Mouse (Mus musculus) liver, embryonic 15.5 days (tissue): ENCODE results near the gene Spry2. TPM values are rescaled to one million over a fixed set of nuclear protein-coding genes. Genes with fewer than 3 reads are reported as not detected.

Experiments
- ATAC-seq: fragments of 200-750 bp; cut with Nextera tagmentation; 2 replicates; pipeline ENCODE4 v1.8.0; 2017; ENCODE audit warnings: moderate number of reproducible peaks, mild to moderate bottlenecking, moderate library complexity; ENCODE audit not compliant: insufficient read depth
- H3K27ac ChIP-seq: fragments of 300-500 bp; sonication (generic); replicated peaks from 2 replicates; pipeline ENCODE4 v1.5.1; 2015; ENCODE audit warnings: mild to moderate bottlenecking, inconsistent platforms
- H3K27me3 ChIP-seq: fragments of 300-500 bp; sonication (generic); 2 replicates; pipeline ENCODE4 v1.6.1; 2015; ENCODE audit warnings: mild to moderate bottlenecking, inconsistent platforms
- H3K36me3 ChIP-seq: fragments of 300-500 bp; sonication (generic); replicated peaks from 2 replicates; pipeline ENCODE4 v1.6.1; 2015; ENCODE audit warnings: moderate library complexity, mild to moderate bottlenecking, inconsistent platforms
- H3K4me1 ChIP-seq: fragments of 300-500 bp; sonication (generic); replicated peaks from 2 replicates; pipeline ENCODE4 v1.6.1; 2015; ENCODE audit warnings: inconsistent platforms
- H3K4me2 ChIP-seq: fragments of 300-500 bp; sonication (generic); 2 replicates; pipeline ENCODE4 v1.6.1; 2015; ENCODE audit warnings: moderate library complexity, mild to moderate bottlenecking, inconsistent platforms
- H3K4me3 ChIP-seq: fragments of 300-500 bp; sonication (generic); replicated peaks from 2 replicates; pipeline ENCODE4 v1.5.1; 2015; ENCODE audit warnings: mild to moderate bottlenecking, inconsistent platforms
- H3K9ac ChIP-seq: fragments of 300-500 bp; sonication (generic); 2 replicates; pipeline ENCODE4 v1.6.1; 2015; ENCODE audit warnings: moderate library complexity, mild to moderate bottlenecking, inconsistent platforms
- H3K9me3 ChIP-seq: fragments of 300-500 bp; sonication (generic); replicated peaks from 2 replicates; pipeline ENCODE4 v1.6.1; 2016; ENCODE audit warnings: inconsistent platforms
- WGBS: fragments of 180-500 bp; shearing (Covaris S2); methylation state at CpG from one replicate; pipeline ENCODE4 v1.1.7; 2015; ENCODE audit warnings: mixed read lengths; ENCODE audit not compliant: insufficient replicate concordance; 5-methylcytosine and 5-hydroxymethylcytosine counted together
- polyA plus RNA-seq: library from polyadenylated mRNA; unstranded; fragments of >200 nt; fragmentation: Nextera tagmentation; extraction: Ambion mirVana; gene quantifications from 2 replicates; pipeline ENCODE4 v1.2.1, GENCODE M21; 2015

Spry2 gene
- polyA plus RNA-seq, 1 experiment from 2014 or later: 3.2 TPM

- H3K4me2 ChIP-seq: no peak overlapping the region
- no peak overlapping the region for H3K9ac ChIP-seq
- no peak overlapping the region for H3K27ac ChIP-seq
- ATAC-seq: 0 out of 2 replicates have a peak, but pooled peaks have one; percentile 18
- no peaks in the 10 kb centered on the region for H3K36me3 ChIP-seq
- no peaks in the 10 kb centered on the region for H3K27me3 ChIP-seq
- no peaks in the 10 kb centered on the region for H3K4me1 ChIP-seq
- no peak overlapping the region for H3K4me3 ChIP-seq
- WGBS: 31% methylated on average over 6 of the region's 6 CpGs
- no peaks in the 10 kb centered on the region for H3K9me3 ChIP-seq
These were observed 35.7 kb downstream of the Spry2 start for GRCm38 (mm10) chr14:105860920-105861319.

- ATAC-seq: no peak
- no peaks in the 10 kb centered on the region for H3K9me3 ChIP-seq
- H3K27me3 ChIP-seq: no peaks in the 10 kb centered on the region
- no peak overlapping the region for H3K4me2 ChIP-seq
- no peak overlapping the region for H3K9ac ChIP-seq
- H3K4me3 ChIP-seq: no peak overlapping the region
- H3K27ac ChIP-seq: no peak overlapping the region
- no peaks in the 10 kb centered on the region for H3K4me1 ChIP-seq
- 73% methylated on average over 4 of the region's 4 CpGs for WGBS
- H3K36me3 ChIP-seq: no peaks in the 10 kb centered on the region
These were observed 36.3 kb downstream of the Spry2 start for GRCm38 (mm10) chr14:105860276-105860675.

- Histone ChIP-seq H3K27ac (no peak overlapping the region), H3K4me1 (no peaks in the 10 kb centered on the region), H3K4me3 (no peak overlapping the region), H3K9me3 (no peaks in the 10 kb centered on the region), H3K27me3 (no peaks in the 10 kb centered on the region), H3K4me2 (no peak overlapping the region), H3K36me3 (no peaks in the 10 kb centered on the region), H3K9ac (no peak overlapping the region)
- ATAC-seq: no peak
- 32% methylated on average over 2 of the region's 2 CpGs for WGBS
These were observed 36.7 kb downstream of the Spry2 start for GRCm38 (mm10) chr14:105859876-105860275.

GRCm38 (mm10) chr14:105859368-105859767 is 37.3 kb downstream of the Spry2 start:
- Histone ChIP-seq H3K4me2 (no peak overlapping the region), H3K36me3 (no peaks in the 10 kb centered on the region), H3K9me3 (no peaks in the 10 kb centered on the region), H3K27ac (no peak overlapping the region), H3K27me3 (no peaks in the 10 kb centered on the region), H3K4me3 (no peak overlapping the region), H3K9ac (no peak overlapping the region), H3K4me1 (no peaks in the 10 kb centered on the region)
- ATAC-seq: no peak
- WGBS: 34% methylated on average over 4 of the region's 4 CpGs

- no peaks in the 10 kb centered on the region for H3K27me3 ChIP-seq
- H3K36me3 ChIP-seq: no peaks in the 10 kb centered on the region
- no peak for ATAC-seq
- no peak overlapping the region for H3K4me3 ChIP-seq
- no peaks in the 10 kb centered on the region for H3K4me1 ChIP-seq
- no peak overlapping the region for H3K4me2 ChIP-seq
- 22% methylated on average over 5 of the region's 5 CpGs for WGBS
- H3K9me3 ChIP-seq: no peaks in the 10 kb centered on the region
- no peak overlapping the region for H3K9ac ChIP-seq
- H3K27ac ChIP-seq: no peak overlapping the region
These were observed 37.7 kb downstream of the Spry2 start for GRCm38 (mm10) chr14:105858935-105859334.

- H3K4me1 ChIP-seq: no peaks in the 10 kb centered on the region
- H3K27ac ChIP-seq: no peak overlapping the region
- H3K9me3 ChIP-seq: no peaks in the 10 kb centered on the region
- ATAC-seq: no peak
- no peak overlapping the region for H3K4me3 ChIP-seq
- H3K9ac ChIP-seq: no peak overlapping the region
- WGBS: 16% methylated on average over 7 of the region's 7 CpGs
- H3K4me2 ChIP-seq: no peak overlapping the region
- H3K36me3 ChIP-seq: no peaks in the 10 kb centered on the region
- no peaks in the 10 kb centered on the region for H3K27me3 ChIP-seq
These were observed 45.1 kb downstream of the Spry2 start for GRCm38 (mm10) chr14:105851359-105852067.

Other genes with a start within 250 kb of the Spry2 start
- not detected in 2 replicates for gene Trim52, start 209.4 kb upstream of the Spry2 start, polyA plus RNA-seq